18 mouse cellular contexts compared by ENCODE assay signal in genomic region chr2:104117173-104117572, GRCm38 (mm10). TPM values are rescaled to one million over a fixed set of nuclear protein-coding genes. Genes with fewer than 3 reads are reported as not detected.
"Had no signal": no experiment of that assay in that cellular context is flagged by ENCODE, and none has a peak within 500 bp of the region (broad histone marks: within the 10 kb centered on the region; RNA-seq: fewer than 3 reads in every experiment).

No protein-coding gene starts in this region.

RNA-seq across cellular contexts. Expression of gene A930018P22Rik, which starts 5.4 kb away (rescaled TPM):
- total RNA-seq: megakaryocyte, adult 5-6 weeks had no signal
- polyA plus RNA-seq: lung, embryonic 15.5 days; macrophage; midbrain, embryonic 12.5 days; midbrain, embryonic 14.5 days; midbrain, embryonic 16.5 days; neural tube, embryonic 11.5 days; neural tube, embryonic 15.5 days; small intestine, adult 2 months; stomach, embryonic 14.5 days; thymus, postnatal 0 days had no signal

RNA-seq across cellular contexts. Expression of gene Cd59b, which starts 47.5 kb away (rescaled TPM):
- total RNA-seq: megakaryocyte, adult 5-6 weeks had no signal
- polyA plus RNA-seq: macrophage, myocyte had no signal

RNA-seq across cellular contexts. Expression of gene Gm10799, which starts 48.8 kb away (rescaled TPM):
- total RNA-seq: liver, adult 2 months; megakaryocyte, adult 5-6 weeks had no signal
- polyA plus RNA-seq: liver, adult 2 months; liver, embryonic 14.5 days; lung, adult 2 months; lung, embryonic 15.5 days; lung, postnatal 0 days; macrophage; midbrain, embryonic 12.5 days; midbrain, embryonic 14.5 days; midbrain, embryonic 16.5 days; myocyte; neural tube, embryonic 11.5 days; neural tube, embryonic 13.5 days; neural tube, embryonic 15.5 days; small intestine, adult 2 months; stomach, embryonic 14.5 days; stomach, embryonic 16.5 days; thymus, postnatal 0 days had no signal

RNA-seq across cellular contexts. Expression of gene Gm10912, which starts 51.5 kb away (rescaled TPM):
- total RNA-seq: megakaryocyte, adult 5-6 weeks had no signal
- polyA plus RNA-seq: lung, embryonic 15.5 days; lung, postnatal 0 days; macrophage; midbrain, embryonic 12.5 days; midbrain, embryonic 14.5 days; midbrain, embryonic 16.5 days; myocyte; neural tube, embryonic 11.5 days; neural tube, embryonic 13.5 days; neural tube, embryonic 15.5 days; stomach, embryonic 14.5 days; stomach, embryonic 16.5 days had no signal
